Mouse (Mus musculus): ENCODE data around the gene Actr8. TPM values are rescaled to one million over a fixed set of nuclear protein-coding genes. Genes with fewer than 3 reads are reported as not detected.

Actr8 gene
- polyA plus RNA-seq, 2 experiments = 47.7 to 60.6 TPM

DNA sequence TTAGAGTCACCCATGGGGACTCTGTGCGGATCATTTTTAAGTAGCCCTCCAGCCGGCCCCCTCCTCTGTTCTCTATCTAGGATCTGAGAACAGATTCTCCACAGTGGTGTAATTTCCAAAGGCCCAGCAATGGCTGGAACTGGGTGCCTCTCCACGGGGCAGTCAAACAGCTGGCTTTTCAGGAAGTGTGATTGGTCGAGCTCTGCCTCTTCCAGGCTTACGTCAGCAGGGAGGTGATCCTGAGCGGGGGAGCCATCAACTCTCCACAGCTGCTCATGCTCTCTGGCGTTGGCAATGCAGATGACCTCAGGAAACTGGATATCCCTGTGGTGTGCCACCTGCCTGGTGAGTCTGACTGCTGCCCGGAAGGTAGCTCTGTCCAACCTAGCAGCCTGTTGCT lies 55.3 kb downstream of the Actr8 start:
- Histone ChIP-seq H3K36me3 (ENCODE audit: control insufficient read depth, insufficient read depth, low read length) (no peaks in the 10 kb centered on the region), H3K4me1 (ENCODE audit: control insufficient read depth, insufficient read depth, low read length) (no peaks in the 10 kb centered on the region), H3K4me2 (replicated peaks; ENCODE audit: low read depth, low read length, severe bottlenecking) (no peak overlapping the region), H3K9ac (ENCODE audit: low read depth, low read length, severe bottlenecking) (no peak overlapping the region), H3K27ac (replicated peaks; ENCODE audit: low read depth, low read length) (no peak overlapping the region), H3K9me3 (ENCODE audit: control insufficient read depth, low read length) (no peaks in the 10 kb centered on the region), H3K4me3 (replicated peaks; ENCODE audit: low read length) (no peak overlapping the region), H3K27me3 (ENCODE audit: control insufficient read depth, insufficient read depth, low read length) (no peaks in the 10 kb centered on the region)
- ATAC-seq (ENCODE audit: low FRiP score, low read depth) = no peak; the same call in 1 of the 2 replicates
- no peak for DNase-seq (ENCODE audit: low spot score)
- no peak for TF ChIP-seq POLR2A (IDR thresholded peaks at IDR 0.05; ENCODE audit: borderline replicate concordance, extremely low read depth, insufficient read depth, insufficient read length)
- 49% methylated on average over 8 of the region's 8 CpGs for WGBS

DNA sequence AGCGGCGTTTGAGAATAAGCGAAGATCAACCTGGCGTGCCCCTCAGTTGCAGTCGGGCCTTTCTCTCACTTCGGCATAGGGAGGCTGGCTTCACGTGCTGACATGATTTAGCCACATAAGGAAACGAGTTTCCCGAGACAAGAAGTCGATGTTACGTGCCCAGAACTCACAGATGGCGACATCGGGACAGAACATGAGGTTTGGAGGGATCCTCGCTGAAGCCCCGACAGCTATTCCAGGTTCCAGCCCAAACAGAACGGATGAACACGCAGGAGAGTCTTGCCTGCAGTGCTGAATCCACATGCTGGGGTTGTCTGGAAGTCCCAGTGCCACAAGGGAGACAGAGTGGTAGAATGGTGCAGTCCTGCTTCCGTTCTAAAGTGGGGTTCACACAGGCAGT lies 60.3 kb downstream of the Actr8 start:
- H3K27me3 ChIP-seq (ENCODE audit: control insufficient read depth, insufficient read depth, low read length) = no peaks in the 10 kb centered on the region
- no peak overlapping the region for H3K27ac ChIP-seq (replicated peaks; ENCODE audit: low read depth, low read length)
- no peaks in the 10 kb centered on the region for H3K9me3 ChIP-seq (ENCODE audit: control insufficient read depth, low read length)
- no peak overlapping the region for H3K4me3 ChIP-seq (replicated peaks; ENCODE audit: low read length)
- no peaks in the 10 kb centered on the region for H3K4me1 ChIP-seq (ENCODE audit: control insufficient read depth, insufficient read depth, low read length)
- no peaks in the 10 kb centered on the region; the same call in 1 of the 2 replicates for H3K36me3 ChIP-seq (ENCODE audit: control insufficient read depth, insufficient read depth, low read length)
- H3K4me2 ChIP-seq (replicated peaks; ENCODE audit: low read depth, low read length, severe bottlenecking) = no peak overlapping the region
- ATAC-seq (ENCODE audit: low FRiP score, low read depth) (no peak), DNase-seq (ENCODE audit: low spot score) (no peak)
- TF ChIP-seq POLR2A (IDR thresholded peaks at IDR 0.05; ENCODE audit: borderline replicate concordance, extremely low read depth, insufficient read depth, insufficient read length) = no peak
- no peak overlapping the region for H3K9ac ChIP-seq (ENCODE audit: low read depth, low read length, severe bottlenecking)
- WGBS = 86% methylated on average over 18 of the region's 18 CpGs

DNA sequence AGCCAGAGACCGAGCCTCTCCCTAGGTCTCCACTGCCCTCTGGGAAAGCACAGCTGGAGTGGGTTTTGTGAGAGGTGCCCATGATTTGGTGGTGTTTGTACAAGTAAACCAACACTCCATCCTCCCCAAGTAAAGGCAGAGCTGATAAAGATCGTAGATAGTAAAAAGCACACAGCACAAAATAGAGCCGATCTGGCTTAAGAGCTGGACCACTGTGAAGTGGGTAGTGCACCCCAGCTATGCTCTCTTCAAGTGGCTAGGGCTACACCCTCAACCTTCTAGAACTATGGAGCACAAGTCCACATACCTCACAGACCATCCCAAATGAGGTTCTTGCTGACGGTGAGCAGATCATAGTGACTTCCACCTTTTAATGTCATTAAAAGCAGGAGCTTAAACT lies 61.3 kb downstream of the Actr8 start:
- Histone ChIP-seq H3K4me3 (replicated peaks; ENCODE audit: low read length) (no peak overlapping the region), H3K4me2 (replicated peaks; ENCODE audit: low read depth, low read length, severe bottlenecking) (no peak overlapping the region), H3K27ac (replicated peaks; ENCODE audit: low read depth, low read length) (no peak overlapping the region), H3K36me3 (ENCODE audit: control insufficient read depth, insufficient read depth, low read length) (no peaks in the 10 kb centered on the region; the same call in 1 of the 2 replicates), H3K9ac (ENCODE audit: low read depth, low read length, severe bottlenecking) (no peak overlapping the region), H3K27me3 (ENCODE audit: control insufficient read depth, insufficient read depth, low read length) (no peaks in the 10 kb centered on the region), H3K4me1 (ENCODE audit: control insufficient read depth, insufficient read depth, low read length) (no peaks in the 10 kb centered on the region), H3K9me3 (ENCODE audit: control insufficient read depth, low read length) (no peaks in the 10 kb centered on the region)
- 64% methylated on average over 4 of the region's 4 CpGs for WGBS
- DNase-seq (ENCODE audit: low spot score) (no peak), ATAC-seq (ENCODE audit: low FRiP score, low read depth) (no peak)
- TF ChIP-seq POLR2A (IDR thresholded peaks at IDR 0.05; ENCODE audit: borderline replicate concordance, extremely low read depth, insufficient read depth, insufficient read length) = no peak

DNA sequence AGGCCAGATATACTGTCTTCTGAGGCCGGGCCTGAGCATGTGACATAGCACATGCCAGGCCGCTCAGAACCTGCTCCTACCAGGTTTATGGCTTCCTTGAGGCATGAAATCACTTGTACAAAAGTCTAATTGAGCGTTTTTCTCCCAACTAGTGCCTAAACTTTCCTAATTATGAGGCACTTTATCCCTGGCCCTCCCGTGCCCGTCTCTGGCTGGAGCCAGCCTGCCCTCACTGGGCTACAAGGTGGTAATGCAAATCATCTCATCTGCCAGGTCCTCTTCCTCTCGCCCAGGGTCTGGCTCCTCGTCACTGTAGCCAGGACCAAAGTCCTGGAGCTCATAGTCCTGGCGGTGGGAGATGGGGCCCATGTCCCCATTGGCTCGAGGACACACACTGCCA lies 63.7 kb downstream of the Actr8 start:
- Histone ChIP-seq H3K9ac (ENCODE audit: low read depth, low read length, severe bottlenecking) (no peak overlapping the region), H3K4me1 (ENCODE audit: control insufficient read depth, insufficient read depth, low read length) (no peaks in the 10 kb centered on the region), H3K4me3 (replicated peaks; ENCODE audit: low read length) (no peak overlapping the region), H3K36me3 (ENCODE audit: control insufficient read depth, insufficient read depth, low read length) (no peaks in the 10 kb centered on the region; the same call in 1 of the 2 replicates), H3K4me2 (replicated peaks; ENCODE audit: low read depth, low read length, severe bottlenecking) (no peak overlapping the region), H3K27ac (replicated peaks; ENCODE audit: low read depth, low read length) (no peak overlapping the region), H3K9me3 (ENCODE audit: control insufficient read depth, low read length) (no peaks in the 10 kb centered on the region), H3K27me3 (ENCODE audit: control insufficient read depth, insufficient read depth, low read length) (no peaks in the 10 kb centered on the region)
- DNase-seq (ENCODE audit: low spot score) (no peak), ATAC-seq (ENCODE audit: low FRiP score, low read depth) (no peak)
- 57% methylated on average over 9 of the region's 9 CpGs for WGBS
- no peak for TF ChIP-seq POLR2A (IDR thresholded peaks at IDR 0.05; ENCODE audit: borderline replicate concordance, extremely low read depth, insufficient read depth, insufficient read length)

DNA sequence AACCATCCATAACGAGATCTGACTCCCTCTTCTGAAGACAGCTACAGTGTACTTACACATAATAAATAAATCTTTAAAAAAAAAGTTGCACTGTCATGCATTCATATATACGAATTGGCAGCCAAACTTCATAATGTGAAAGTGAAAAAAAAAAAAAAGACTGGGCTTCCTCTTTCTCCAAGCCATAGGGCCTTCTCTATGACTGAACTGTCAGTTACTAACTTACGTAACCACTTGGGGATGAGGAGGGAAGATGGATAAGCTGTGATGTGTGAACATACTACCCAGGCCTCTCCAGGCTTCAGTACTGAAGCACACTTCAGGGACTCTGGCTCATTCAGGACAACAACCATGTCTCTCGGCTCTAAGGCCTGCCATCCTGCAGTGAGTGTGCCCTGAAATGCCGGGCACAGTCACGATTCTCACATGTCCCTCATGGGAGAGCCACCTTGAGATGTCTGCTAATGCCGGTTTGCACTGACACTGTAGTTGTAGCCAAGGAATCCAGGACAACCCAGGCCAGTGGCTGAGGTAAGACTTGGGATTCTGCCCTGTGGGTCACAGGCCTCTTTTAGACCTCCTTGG lies 65.3 kb downstream of the Actr8 start:
- Histone ChIP-seq H3K9ac (ENCODE audit: low read depth, low read length, severe bottlenecking) (no peak overlapping the region), H3K4me2 (replicated peaks; ENCODE audit: low read depth, low read length, severe bottlenecking) (no peak overlapping the region), H3K36me3 (ENCODE audit: control insufficient read depth, insufficient read depth, low read length) (no peaks in the 10 kb centered on the region; the same call in 1 of the 2 replicates), H3K9me3 (ENCODE audit: control insufficient read depth, low read length) (no peaks in the 10 kb centered on the region), H3K4me1 (ENCODE audit: control insufficient read depth, insufficient read depth, low read length) (no peaks in the 10 kb centered on the region), H3K27me3 (ENCODE audit: control insufficient read depth, insufficient read depth, low read length) (no peaks in the 10 kb centered on the region), H3K4me3 (replicated peaks; ENCODE audit: low read length) (no peak overlapping the region), H3K27ac (replicated peaks; ENCODE audit: low read depth, low read length) (no peak overlapping the region)
- ATAC-seq (ENCODE audit: low FRiP score, low read depth) (no peak), DNase-seq (ENCODE audit: low spot score) (no peak)
- no peak for TF ChIP-seq POLR2A (IDR thresholded peaks at IDR 0.05; ENCODE audit: borderline replicate concordance, extremely low read depth, insufficient read depth, insufficient read length)
- WGBS = 88% methylated on average over 7 of the region's 7 CpGs

Measured in limb, embryonic 14.5 days (tissue).